Mouse (Mus musculus) E14TG2a.4 (cell line): Measurements from ENCODE around the gene Srsf12.

ENCODE experiments used
- CTCF ChIP-seq: conservative IDR thresholded peaks from 2 replicates; pipeline ENCODE4 v1.5.1; 2014; ENCODE audit warnings: low read length
- NANOG ChIP-seq: IDR thresholded peaks from 2 replicates; pipeline ENCODE4 v1.6.1; 2014; ENCODE audit warnings: borderline replicate concordance, low read length, mixed read lengths
- POU5F1 ChIP-seq: IDR thresholded peaks from 2 replicates; pipeline ENCODE4 v1.6.1; 2014; ENCODE audit warnings: low read length, borderline replicate concordance

- TF ChIP-seq CTCF (no peak), NANOG (no peak), POU5F1 (no peak)
These were observed 22.1 kb downstream of the Srsf12 start for GRCm38 (mm10) chr4:33230881-33231280.
